Mouse (Mus musculus) megakaryocyte, adult 5-6 weeks (primary cell): Measurements from ENCODE around the gene Kif3b. TPM values are rescaled to one million over a fixed set of nuclear protein-coding genes. Genes with fewer than 3 reads are reported as not detected.
A peak's percentile ranks its signal among the peaks of the same experiment; 100 is the strongest.
"Not testable (repeated sequence)": the region's sequence is repeated elsewhere in the genome, so short reads cannot be mapped to it uniquely, and the experiment has no call there.

Experiments
- ATAC-seq: 2 replicates; pipeline ENCODE4 v1.8.0; 2016; ENCODE audit warnings: mild to moderate bottlenecking, inconsistent platforms; ENCODE audit not compliant: poor library complexity, severe bottlenecking
- total RNA-seq, 2 experiments: library from RNA; stranded (forward) in 1 of 2; stranded (reverse) in 1 of 2; fragments of 153-499, 151-499 nt in 1 of 2; fragments of 221-1000, 200-1000 nt in 1 of 2; gene quantifications; 2 replicates each; pipeline versions ENCODE4 v1.2.3 to v1.2.4; 2015 to 2017

The Kif3b gene
- total RNA-seq, 2 experiments from 2014 or later: 13.2 to 23.5 TPM

GRCm38 (mm10) chr2:153343191-153343590 lies 52.0 kb downstream of the Kif3b start:
- ATAC-seq: no peak

- no peak for ATAC-seq
Measured at GRCm38 (mm10) chr2:153345071-153345453, 53.8 kb downstream of the Kif3b start.

GRCm38 (mm10) chr2:153345454-153346220 lies 54.4 kb downstream of the Kif3b start, which contains the start of gene Asxl1:
Gene Asxl1 (plus strand): TSS chr2:153345829.
- ATAC-seq: peak; percentile 92

- peak; percentile 9; the same call in 1 of the 2 replicates for ATAC-seq
Measured at GRCm38 (mm10) chr2:153346221-153347182, 55.3 kb downstream of the Kif3b start.

GRCm38 (mm10) chr2:153347183-153347781 lies 56.1 kb downstream of the Kif3b start:
- no peak for ATAC-seq

- no peak for ATAC-seq
Measured at GRCm38 (mm10) chr2:153348100-153348831, 57.1 kb downstream of the Kif3b start.

- ATAC-seq: peak; percentile 83
Measured at GRCm38 (mm10) chr2:153350552-153351181, 59.5 kb downstream of the Kif3b start.

- ATAC-seq: no peak
Measured at GRCm38 (mm10) chr2:153354648-153355047, 63.4 kb downstream of the Kif3b start.

- peak; percentile 75 for ATAC-seq
Measured at GRCm38 (mm10) chr2:153356784-153357183, 65.6 kb downstream of the Kif3b start.

- ATAC-seq: no peak
Measured at GRCm38 (mm10) chr2:153361101-153361710, 70.0 kb downstream of the Kif3b start.

GRCm38 (mm10) chr2:153364531-153364930 lies 73.3 kb downstream of the Kif3b start:
- ATAC-seq: not testable (repeated sequence)

GRCm38 (mm10) chr2:153370871-153371270 lies 79.7 kb downstream of the Kif3b start:
- no peak for ATAC-seq

- no peak for ATAC-seq
Measured at GRCm38 (mm10) chr2:153375380-153375779, 84.2 kb downstream of the Kif3b start.

- no peak for ATAC-seq
Measured at GRCm38 (mm10) chr2:153380479-153380878, 89.3 kb downstream of the Kif3b start.

Other genes starting within 250 kb of the Kif3b start
- 0.59 TPM in 1 of 2 replicates, not detected in the other for gene Ccm2l, start 225.5 kb upstream of the Kif3b start, total RNA-seq (2015)
- 0.22 TPM in 1 of 2 replicates, not detected in the other for gene Ccm2l, start 225.5 kb upstream of the Kif3b start, total RNA-seq (2017)
- 207 and 212 TPM in 2 replicates for gene Hck, start 182.9 kb upstream of the Kif3b start, total RNA-seq (2015)
- 279 and 282 TPM in 2 replicates for gene Hck, start 182.9 kb upstream of the Kif3b start, total RNA-seq (2017)
- gene Tm9sf4, start 130.1 kb upstream of the Kif3b start, total RNA-seq (2015): 50.1 and 56.9 TPM in 2 replicates
- gene Tm9sf4, start 130.1 kb upstream of the Kif3b start, total RNA-seq (2017): 78.7 and 85.5 TPM in 2 replicates
- gene Tspyl3, start 66.0 kb upstream of the Kif3b start, total RNA-seq (2015): 5.6 and 6.2 TPM in 2 replicates
- 4.0 and 6.5 TPM in 2 replicates for gene Tspyl3, start 66.0 kb upstream of the Kif3b start, total RNA-seq (2017)
- gene Plagl2, start 50.0 kb upstream of the Kif3b start, total RNA-seq (2015): 40.6 and 43.8 TPM in 2 replicates
- gene Plagl2, start 50.0 kb upstream of the Kif3b start, total RNA-seq (2017): 5.7 and 9.1 TPM in 2 replicates
- 6.2 and 8.1 TPM in 2 replicates for gene Pofut1, start 49.9 kb upstream of the Kif3b start, total RNA-seq (2015)
- gene Pofut1, start 49.9 kb upstream of the Kif3b start, total RNA-seq (2017): 12.2 and 12.8 TPM in 2 replicates
- 29.3 and 40.6 TPM in 2 replicates for gene Asxl1, start 54.4 kb downstream of the Kif3b start, total RNA-seq (2015)
- 30.9 and 35.4 TPM in 2 replicates for gene Asxl1, start 54.4 kb downstream of the Kif3b start, total RNA-seq (2017)
- not detected in 2 replicates for gene 4930404H24Rik, start 201.4 kb downstream of the Kif3b start, total RNA-seq (2015)
- not detected in 2 replicates for gene 4930404H24Rik, start 201.4 kb downstream of the Kif3b start, total RNA-seq (2017)
- 1.2 and 2.1 TPM in 2 replicates for gene Nol4l, start 238.6 kb downstream of the Kif3b start, total RNA-seq (2015)
- 0.20 and 0.62 TPM in 2 replicates for gene Nol4l, start 238.6 kb downstream of the Kif3b start, total RNA-seq (2017)